Mouse (Mus musculus) gastrocnemius, adult 18-20 months (tissue): ENCODE measurements at regions not wholly inside any gene's neighbourhood (a gene's known extent, or its start where the extent isn't known, plus 50 kb on each side); places are given as distances from the start of the nearest gene placed in this dataset.

ENCODE experiments used
- DNase-seq: peaks from one replicate; pipeline ENCODE4 v3.0.0; 2021; ENCODE audit warnings: low spot score

DNA sequence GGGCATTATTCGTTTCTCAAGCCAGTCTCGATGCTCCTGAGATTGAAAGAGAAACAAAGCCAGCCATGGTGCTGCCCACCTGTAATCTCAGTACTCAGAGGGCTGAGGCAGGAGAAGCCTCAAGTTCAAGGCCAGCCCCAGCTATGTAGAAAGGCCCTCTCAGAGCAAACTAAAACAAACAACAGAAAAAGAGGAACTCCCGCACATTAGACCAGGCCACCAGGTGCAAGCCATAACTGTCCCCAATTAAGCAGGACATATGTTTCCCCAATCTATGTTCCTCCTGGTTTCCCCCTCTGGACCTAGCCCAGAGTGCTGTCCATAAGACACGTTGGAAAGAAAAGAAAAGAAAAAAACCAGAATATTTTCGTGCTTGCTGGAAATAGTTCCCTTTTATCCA is 142.5 kb downstream of the Cdc5l start:
- DNase-seq: no peak

DNA sequence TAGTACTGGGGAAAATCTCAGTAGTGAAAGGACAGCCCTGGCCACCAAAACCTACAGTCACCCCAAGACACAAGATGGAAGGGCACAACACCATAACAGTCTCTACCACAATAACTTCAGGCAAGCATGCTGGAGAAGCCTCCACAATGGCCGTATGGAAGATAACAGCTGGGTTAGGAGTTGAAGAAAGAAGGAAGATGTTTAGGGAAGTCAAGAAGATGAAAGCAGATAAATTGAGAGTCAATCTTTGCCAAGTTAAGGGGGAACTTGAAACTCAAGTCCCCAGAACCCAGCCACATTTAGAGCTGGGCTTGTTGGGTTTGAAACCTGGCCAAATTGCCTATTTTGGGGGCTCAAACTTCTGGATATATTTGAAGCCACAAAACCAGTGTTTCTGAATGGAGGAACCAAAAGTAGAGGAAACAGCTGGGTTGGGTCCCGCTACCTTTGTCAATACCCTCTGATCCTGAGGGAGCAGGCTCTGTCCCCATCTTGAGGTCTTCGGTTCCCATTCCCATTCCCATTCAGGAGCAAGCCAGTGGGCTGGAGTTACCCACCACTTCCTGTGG is 147.8 kb downstream of the Cdc5l start:
- DNase-seq: no peak

DNA sequence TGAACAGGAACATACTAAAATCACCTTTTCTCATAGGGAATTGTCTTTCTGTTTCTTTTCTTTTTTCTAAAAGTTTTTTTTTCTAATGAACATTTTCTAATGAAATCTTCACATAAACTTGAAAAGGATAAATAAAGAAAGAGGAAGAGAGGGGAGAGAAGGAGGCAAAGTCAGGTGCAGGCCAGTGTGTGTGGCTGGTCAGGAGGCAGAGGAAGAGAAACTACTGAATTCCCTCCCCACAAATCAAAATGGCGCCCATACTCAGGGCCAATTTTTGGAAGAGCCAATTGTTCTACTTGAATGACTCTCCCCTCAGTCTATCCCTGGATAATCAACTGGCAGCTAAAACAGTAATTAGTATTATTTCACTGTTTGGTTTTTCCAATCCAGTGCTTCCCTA is 152.0 kb downstream of the Cdc5l start:
- no peak for DNase-seq

DNA sequence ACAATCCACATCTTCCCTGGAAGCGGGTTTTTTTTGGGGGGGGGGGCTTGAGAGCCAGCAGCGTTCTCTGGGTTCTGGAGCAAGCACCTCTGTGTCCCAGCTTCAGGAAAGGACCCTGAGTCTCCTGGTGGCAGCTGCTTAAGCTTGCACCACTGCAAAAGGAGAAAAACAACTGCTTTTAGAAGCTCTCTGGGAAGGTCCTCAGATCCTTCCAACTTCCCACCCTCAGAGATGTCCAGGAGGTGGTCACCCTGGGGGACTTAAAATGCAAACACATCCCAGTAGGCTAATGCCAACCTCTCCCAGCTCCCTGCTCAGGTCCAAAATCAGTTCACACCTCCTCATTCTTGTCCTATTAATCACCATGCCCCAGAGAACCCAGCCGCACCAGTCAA is 153.7 kb downstream of the Cdc5l start:
- DNase-seq: no peak

DNA sequence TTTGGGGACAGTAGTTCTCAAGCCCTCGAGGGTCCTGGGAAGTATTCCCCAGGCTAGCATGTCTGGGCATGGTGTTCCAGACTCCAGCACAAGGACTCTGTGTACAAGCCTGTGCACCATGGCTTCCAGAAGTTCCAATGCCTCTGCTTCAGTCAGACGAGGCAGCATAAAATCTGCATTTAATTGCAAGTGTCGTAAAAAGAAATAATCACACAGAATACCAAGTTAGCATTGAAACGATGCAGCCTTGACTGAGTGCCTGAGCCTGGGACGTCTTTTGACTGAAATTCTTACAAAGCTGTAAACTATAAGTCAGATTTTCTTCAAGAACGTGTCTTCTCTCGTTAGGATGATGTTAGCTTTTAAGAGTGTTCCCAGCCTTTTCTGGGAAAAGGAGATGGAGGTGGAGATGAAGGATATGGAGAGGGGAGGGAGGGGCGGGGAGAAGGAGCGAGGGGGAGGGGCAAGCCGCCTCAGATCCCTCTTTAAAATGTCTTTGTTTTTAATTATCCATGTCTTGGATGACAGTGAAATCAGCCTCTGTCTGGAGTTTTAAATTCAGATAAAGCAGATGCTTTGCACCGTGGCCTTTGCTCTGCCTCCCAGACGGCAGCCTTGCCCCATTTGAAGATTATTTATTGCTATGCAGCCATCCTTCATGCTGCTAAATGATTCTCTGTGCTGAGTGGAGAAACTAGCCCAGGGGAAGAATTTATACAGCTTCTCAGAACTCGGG is 154.3 kb downstream of the Cdc5l start:
- DNase-seq: no peak

DNA sequence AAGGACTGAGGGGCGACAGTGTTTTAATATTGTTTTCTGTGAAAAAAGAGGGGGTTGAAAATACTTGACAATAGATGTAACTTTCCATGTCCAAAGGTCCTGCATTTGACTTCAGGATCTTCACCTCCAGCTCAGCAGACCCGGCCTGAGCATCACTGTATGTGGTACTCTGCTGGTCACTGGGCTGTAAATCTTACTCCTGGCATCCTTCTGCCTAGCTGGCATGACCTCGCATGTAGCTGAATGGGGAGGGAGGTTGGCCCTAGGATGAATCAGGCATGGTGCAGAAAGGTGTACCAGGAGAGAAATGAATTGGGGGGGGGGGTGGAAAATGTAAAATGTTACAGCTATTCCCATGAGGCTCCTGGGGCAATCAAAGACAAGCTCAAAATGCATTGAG is 156.0 kb downstream of the Cdc5l start:
- DNase-seq: no peak

DNA sequence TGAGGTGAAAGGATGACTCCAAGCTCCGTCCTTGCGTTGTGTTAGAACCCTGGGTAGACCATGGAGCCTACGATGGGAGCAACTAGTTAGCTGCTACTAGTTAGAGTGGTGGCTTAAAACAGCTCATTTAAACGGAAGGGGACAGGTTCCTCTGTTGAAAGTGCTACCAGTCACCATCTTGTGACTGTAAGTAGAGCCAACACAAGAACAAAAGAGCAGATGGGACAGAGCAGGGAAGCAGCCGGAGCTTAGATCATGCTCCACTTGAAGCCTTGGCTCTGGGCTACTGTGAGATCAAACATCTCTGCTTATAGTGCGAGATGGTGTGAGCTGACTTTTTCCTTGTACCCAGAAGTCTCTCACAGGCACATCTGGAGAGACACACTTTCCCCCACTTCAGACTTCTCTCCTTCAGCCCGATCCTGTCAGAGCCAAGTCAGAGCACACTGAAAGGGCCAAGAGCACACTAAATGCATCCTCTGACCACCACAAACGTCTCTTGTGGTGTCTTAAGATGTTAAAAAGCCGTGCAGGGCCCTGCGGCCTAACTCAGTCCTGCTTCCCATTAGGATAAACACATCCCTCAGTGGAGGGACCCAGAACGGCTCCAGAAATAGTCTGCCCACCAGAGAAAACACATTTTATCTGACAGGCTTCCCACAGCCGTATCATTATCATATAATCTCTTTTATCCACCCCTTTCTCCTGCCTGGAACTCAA is 156.7 kb downstream of the Cdc5l start:
- no peak for DNase-seq

DNA sequence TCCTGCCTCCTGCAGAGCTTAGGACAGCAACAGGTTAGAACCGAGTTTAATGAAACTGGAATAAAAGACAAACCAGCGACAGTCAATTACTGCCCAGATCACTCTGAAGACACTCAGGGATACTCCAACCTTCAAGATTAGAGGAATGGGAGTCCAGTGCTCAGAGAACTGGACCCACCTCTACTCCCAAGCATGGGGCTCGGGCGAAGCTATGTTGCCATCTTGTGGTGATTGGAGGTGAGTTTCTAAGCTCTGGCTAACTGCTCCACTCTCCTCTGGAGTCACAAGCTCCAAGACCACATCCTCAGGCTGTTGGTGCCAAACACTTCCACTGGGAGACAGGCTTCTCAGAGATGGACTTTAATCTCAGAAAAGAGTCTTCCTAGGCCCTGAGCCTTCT is 158.6 kb downstream of the Cdc5l start:
- DNase-seq: no peak

DNA sequence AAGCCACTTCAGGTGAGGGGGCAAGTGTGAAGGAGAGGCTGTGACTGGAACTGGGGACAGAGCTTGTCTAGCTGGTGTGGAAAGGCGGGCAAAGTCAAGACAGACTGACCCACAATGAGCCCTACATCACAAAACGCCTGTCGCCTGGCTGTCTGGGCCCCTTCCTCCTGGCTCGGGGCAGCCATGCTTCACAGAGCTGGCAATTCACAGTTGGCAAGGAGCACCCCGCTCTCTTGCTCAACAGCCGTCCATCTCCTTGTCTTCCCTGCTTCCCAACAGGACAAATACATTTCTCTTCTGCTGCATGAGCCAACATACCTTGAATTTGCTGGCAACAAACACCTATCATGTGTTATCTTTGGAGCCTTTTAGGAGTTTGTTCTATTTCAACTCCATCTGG is 166.8 kb downstream of the Cdc5l start:
- DNase-seq: no peak

DNA sequence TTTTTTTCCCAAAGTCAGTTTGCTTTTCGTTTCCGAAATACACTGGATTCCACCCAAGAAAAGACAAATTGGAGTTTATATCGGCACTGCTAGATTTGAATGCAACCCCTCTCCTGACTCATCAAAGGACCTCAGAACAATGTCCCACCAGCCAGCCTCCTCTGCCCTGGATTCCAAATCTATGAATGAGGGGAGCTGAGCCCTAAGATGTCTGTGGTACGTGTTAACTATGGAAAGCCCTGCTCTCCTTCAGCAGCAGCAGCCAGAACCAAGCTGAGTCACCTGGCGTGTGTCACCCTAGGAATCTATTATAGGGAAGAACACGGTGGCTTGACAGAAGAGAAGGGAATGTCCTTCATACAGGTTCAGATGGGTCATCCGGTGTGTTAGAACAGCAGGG is 167.9 kb downstream of the Cdc5l start:
- no peak for DNase-seq

DNA sequence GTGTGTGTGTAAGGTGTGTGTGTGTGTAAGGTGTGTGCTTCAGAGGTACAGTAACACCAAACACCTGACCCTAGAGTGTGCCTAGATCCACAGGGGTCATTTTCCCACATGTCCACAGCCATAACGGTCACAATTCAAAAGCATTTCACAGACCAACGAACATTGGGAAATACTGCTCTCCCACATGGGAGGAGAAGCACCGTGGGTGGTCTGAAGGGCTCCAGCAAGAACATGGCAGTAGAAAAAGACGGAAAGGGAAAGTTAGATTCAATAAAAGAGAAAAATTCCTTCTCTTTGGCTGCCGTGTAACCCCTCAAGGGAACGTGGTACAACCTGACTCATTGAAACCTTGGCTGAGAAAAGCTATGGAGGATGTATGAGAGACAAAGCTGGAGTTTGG is 169.1 kb downstream of the Cdc5l start:
- DNase-seq: no peak

DNA sequence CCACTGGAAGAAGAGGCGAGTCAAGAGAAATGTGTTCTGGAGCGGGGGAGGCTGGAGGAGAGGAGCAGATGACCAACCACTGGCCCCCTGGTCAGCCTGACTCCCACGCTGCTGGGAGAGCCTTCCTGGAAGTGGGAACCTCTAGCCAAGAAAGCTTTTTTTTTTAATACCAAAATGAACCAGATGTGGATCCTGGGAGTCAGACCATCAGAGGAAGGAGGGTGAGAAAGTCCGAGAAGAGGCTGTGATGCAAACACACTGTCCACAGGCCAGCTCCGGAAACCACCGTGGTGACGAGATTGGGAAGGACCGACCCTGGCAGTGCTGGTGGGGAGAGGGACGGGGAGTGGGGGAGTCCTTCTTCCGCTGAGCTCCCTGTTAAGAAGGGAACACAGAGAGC is 173.1 kb downstream of the Cdc5l start:
- DNase-seq: no peak

DNA sequence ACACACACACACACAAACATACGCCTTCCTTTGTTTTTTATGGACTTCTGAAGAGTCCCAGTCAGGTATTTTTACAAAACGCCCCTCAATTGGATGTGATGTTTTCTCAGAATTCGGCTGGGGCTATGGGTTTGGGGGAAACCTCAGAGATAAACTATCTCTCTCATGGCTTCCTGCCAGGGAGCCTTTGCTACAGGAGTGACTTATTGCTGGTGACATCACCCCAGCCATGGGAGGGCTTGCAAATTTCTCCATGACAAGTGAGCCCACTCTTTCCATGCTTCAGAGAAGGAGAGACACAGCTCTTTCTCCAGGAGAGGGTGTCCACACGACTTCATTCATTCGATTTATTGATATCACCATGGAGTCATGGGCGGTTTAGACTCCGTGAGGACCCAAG is 175.5 kb downstream of the Cdc5l start:
- no peak for DNase-seq

DNA sequence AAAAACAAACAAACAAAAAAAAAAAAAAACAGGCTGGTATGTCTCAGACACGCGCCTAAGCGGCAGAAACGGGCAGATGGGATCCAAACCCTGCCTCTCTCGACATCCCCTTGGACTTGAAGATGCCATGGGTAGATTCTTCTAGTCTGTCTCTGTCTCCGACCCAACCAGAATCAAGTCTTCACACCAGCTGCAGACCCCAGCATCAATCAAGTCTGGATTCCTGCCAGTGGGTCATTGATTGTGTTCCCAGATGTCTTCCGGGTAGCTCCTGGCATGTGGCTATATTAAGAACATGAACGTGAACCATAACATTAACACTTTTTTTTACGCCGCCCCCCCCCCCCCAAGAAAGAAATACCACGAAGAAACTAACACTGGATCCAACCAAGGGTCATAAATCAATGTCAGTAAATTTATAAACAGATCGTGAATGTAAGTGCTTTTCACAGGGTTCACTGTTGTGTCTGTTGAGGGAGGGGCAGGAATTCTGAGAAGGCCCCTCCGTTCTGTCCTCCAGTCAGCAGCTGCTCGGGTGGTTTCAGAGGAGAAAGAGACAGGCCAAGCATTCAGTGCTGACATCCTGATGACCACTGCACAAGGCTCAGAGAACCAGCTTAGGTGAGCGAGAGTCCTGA is 180.8 kb downstream of the Cdc5l start:
- no peak for DNase-seq

DNA sequence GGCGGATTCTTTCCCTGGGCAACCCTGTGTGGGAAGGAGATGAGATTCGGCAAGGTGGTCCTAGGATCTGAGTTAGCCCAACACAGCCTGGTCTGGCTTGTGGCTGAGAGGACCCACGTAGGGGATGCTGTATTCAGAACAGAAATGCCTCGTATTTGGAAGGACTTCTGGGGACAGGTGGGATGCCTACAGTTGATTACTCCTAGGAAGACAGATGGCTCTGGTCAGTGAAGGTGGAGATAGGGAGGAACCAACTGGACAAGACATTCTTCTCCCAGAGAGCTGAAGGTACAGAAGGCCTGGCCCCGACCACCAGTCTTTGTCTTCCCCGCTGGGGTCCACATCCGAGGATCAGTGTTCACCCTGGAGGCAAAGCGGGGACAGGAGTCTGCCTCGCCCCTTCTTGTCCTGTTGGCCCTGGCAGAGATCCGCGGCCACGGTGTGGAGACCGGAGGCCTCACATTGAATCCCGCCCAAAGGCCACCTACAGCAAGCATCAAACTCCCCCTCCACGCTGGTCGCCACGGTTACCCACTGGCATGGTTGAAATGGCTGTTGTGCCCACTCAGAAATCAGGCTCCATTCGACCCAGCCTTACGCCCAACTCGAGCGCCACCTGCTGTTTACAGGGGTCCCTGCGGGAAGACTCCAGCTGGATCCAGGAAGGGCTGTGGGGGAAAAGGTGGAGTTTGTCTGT is 182.4 kb downstream of the Cdc5l start:
- DNase-seq: peak; percentile 55

DNA sequence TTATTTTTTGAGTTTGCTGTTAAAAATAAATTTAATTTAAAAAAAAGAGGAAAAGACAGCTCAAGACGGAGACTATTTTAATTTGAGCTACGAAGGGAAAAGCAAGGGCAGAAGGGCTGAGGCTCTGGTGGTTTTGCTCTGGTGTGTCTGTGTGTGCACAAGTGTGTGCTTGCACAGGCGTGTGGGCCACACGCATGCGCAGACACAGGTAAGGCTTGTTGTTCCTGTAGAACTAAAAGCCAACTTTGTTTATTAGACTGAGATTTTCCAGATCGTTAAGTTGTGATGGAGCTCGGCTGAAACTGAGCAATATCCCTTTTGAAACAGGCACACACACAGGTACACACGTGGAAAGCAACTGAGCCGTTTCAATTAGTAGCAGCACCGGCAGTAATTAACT is 183.1 kb downstream of the Cdc5l start:
- DNase-seq: no peak

DNA sequence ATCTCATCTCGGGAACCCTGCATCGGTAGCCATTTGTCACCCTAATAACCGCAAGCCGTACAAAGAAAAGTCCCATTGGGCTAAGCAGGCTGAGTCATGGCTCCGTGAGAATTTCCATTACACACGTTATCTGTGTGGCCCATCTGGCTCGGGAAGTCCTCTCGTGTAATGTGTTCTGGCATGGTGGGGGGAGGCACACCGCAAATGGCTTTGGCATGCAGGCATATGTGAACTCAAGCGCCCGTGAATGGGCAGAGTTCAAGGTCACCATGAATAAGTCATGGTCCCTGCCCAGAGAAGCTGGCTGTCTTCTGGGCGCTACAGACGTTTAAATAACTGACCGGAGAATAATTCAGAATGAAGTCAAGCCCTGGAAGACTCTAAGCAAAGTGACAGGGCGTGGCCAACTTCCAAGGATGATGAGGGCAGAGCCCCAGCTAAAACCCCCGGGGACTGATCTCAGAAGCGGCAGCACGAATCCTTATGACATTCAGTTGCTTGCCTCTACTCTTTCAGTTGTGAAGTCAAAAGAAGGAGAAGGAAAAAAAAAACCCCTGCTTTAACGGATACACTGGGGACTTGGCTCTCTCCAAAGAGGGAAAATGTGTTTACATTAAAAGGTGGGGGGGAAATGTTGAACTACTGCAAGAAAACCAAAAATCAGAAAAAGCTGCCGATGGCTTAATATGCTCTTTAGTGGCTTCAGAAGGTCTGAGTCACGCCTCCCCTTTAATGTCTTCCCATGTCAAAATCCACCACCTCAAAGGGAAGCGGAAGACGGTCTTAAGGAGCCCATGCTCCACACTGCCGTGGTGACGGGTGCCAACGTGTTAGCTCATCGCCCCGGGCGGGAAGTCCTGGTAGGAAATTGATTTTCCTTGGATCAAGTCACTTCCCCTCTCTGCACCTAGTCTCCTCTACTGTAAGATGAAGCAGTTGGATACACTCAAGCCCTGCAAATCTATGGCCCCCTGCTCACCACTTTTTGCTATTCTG is 186.1 kb downstream of the Cdc5l start:
- DNase-seq: peak; percentile 6

DNA sequence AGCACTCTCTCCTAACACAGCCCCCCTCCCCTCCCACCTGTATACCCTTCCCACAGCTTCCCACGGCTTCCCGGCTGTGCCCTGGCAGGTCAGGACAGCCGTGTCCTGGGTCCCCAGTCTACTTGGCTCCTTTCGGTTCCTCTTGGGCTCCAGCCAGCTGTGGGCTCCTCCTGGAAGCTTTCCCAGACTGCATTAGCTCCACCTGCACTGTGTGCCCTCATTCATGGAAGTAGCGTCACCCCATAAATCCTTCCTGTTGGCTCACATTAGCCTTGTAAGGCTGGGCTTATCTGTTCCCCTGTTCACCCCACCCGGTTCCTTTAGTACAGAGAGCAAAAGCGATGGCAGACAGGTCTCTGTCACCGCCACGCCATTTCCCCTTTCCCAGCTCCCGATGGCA is 188.7 kb downstream of the Cdc5l start:
- DNase-seq: no peak

DNA sequence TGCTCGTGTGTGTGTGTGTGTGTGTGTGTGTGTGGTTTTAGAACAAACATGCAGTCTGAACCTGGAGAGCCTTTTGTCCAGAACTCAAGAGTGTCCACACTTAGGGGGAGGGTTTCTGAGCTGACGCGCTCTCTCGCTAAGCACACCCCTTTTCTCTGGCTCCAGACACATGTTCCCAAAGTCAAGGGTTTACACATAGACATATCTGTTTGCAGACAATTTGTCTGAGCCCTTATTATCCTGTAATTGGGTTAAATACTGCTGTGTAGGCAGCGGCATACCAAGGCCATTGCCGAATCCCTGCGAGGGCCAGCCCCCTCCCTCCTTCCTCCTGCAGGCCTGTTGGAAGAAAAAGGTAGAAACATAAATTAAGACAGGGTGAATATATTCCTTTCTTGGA is 190.4 kb downstream of the Cdc5l start:
- DNase-seq: no peak

DNA sequence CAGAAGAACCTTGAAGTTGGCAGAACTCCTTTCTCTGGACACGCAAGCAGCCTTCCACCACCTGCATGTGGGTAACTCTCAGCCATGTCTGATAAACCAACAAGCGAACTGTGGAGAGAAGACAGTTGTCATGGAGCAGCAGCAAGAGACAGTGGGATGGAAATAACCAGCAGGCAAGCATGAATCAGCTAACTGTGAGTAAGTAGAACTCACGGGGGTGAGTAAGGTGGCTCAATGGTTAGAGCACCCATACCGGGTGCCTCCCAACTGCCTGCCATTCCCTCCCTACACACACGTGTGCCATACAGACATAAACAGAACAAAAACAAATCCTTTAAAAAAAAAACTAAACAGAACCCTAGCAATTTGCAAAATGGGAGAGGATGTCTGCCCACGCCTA is 191.5 kb downstream of the Cdc5l start:
- DNase-seq: no peak
